Mouse (Mus musculus): ENCODE data around the gene Napsa.

DNA sequence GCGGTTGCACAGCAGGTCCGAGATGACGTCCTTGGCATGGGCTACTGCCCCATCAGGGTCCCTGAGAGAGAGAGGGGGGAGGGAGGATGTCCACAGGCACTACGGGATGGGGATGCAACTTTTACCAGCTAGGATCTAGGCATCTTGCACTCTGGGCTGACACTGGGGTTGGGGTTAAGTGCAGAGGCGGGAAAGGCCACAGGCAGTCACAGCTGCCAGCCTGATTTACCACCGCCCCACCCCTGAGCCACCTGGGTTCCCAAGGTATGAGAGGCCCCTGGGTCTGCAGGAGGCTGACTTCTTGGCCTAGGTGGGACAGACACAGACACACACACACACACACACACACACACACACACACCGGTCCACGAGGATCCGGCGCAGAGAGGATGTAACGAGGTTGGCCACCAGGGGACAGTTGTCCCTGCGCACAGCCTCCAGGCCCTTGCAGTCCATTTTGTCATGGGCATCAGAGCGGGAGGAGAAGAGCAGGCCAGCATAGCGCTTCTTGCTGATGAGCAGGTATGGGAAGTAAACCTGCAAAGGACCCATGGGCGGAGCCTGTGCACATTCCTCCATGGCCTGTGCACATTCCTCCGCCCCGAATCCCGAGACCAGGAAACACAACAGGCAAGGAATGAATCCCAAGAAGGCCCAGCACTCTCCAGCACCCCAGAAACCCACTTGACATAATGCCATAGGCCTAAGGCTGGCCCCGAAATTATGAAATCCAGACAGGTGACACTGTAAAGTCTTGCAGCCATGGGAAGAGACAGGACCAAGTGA, 37.3 kb upstream of the Napsa start:
- TF ChIP-seq EP300 (optimal IDR thresholded peaks at IDR 0.05) (no peak), CTCF (IDR thresholded peaks at IDR 0.05; ENCODE audit: low read depth) (peak; percentile 47)

Measured in stomach, postnatal 0 days (tissue).